Mouse (Mus musculus) spleen, adult 2 months (tissue): ENCODE measurements at regions not wholly inside any gene's neighbourhood (a gene's known extent, or its start where the extent isn't known, plus 50 kb on each side); places are given as distances from the start of the nearest gene placed in this dataset.

ENCODE experiments used
- DNase-seq, 2 experiments: peaks; one replicate each; pipeline versions ENCODE4 v3.0.0 to v3.0.0-alpha.2; 2012 to 2021; ENCODE audit warnings: low spot score in 2 of 2, low read depth in 1 of 2
- H3K27ac ChIP-seq: fragments of 200-500 bp; 2 replicates; pipeline ENCODE4 v1.5.1; 2012; ENCODE audit warnings: low read length, inconsistent platforms; ENCODE audit not compliant: insufficient read depth
- H3K27me3 ChIP-seq: fragments of 200-500 bp; 2 replicates; pipeline ENCODE4 v1.6.1; 2012; ENCODE audit warnings: mild to moderate bottlenecking, moderate library complexity, low read length, inconsistent platforms; ENCODE audit not compliant: control insufficient read depth, insufficient read depth
- H3K36me3 ChIP-seq: fragments of 200-500 bp; 2 replicates; pipeline ENCODE4 v1.6.1; 2012; ENCODE audit warnings: mild to moderate bottlenecking, low read length, inconsistent platforms; ENCODE audit not compliant: control insufficient read depth, insufficient read depth
- H3K4me1 ChIP-seq: fragments of 200-500 bp; 2 replicates; pipeline ENCODE4 v1.6.1; 2011; ENCODE audit warnings: inconsistent platforms; ENCODE audit not compliant: control insufficient read depth, insufficient read depth, insufficient read length
- H3K4me3 ChIP-seq: fragments of 200-500 bp; 2 replicates; pipeline ENCODE4 v1.5.1; 2011; ENCODE audit warnings: mild to moderate bottlenecking, inconsistent platforms; ENCODE audit not compliant: insufficient read depth, insufficient read length; ENCODE audit errors: extremely low read depth
- CTCF ChIP-seq: fragments of 200-500 bp; IDR thresholded peaks from 2 replicates; pipeline ENCODE4 v1.5.1; 2011; ENCODE audit warnings: mild to moderate bottlenecking, inconsistent platforms; ENCODE audit not compliant: insufficient read depth, insufficient read length, insufficient replicate concordance; ENCODE audit errors: extremely low read depth
- POLR2A ChIP-seq: fragments of 200-500 bp; IDR thresholded peaks from 2 replicates; pipeline ENCODE4 v1.6.1; 2011; ENCODE audit warnings: low read depth, low read length, inconsistent platforms
- WGBS: fragments of 180-500 bp; shearing (Covaris S2); methylation state at CpG from one replicate; pipeline ENCODE4 v1.1.7; 2018; 5-methylcytosine and 5-hydroxymethylcytosine counted together

- WGBS: 86% methylated on average over 13 of the region's 13 CpGs
- no peaks in the 10 kb centered on the region for H3K36me3 ChIP-seq
- H3K27me3 ChIP-seq: no peaks in the 10 kb centered on the region
- no peak overlapping the region for H3K27ac ChIP-seq
- DNase-seq: no peak
- H3K4me1 ChIP-seq: peaks cover 4% of the 10 kb centered on the region; the same call in 1 of the 2 replicates
- no peak for TF ChIP-seq CTCF
- no peak for TF ChIP-seq POLR2A
- no peak overlapping the region for H3K4me3 ChIP-seq
Measured at GRCm38 (mm10) chr17:44352142-44352541, 163.8 kb downstream of the Clic5 start.

GRCm38 (mm10) chr17:44363111-44363510 lies 174.7 kb downstream of the Clic5 start:
- Histone ChIP-seq H3K36me3 (no peaks in the 10 kb centered on the region), H3K27me3 (no peaks in the 10 kb centered on the region), H3K4me1 (no peaks in the 10 kb centered on the region; the same call in 1 of the 2 replicates), H3K4me3 (no peak overlapping the region), H3K27ac (no peak overlapping the region)
- 89% methylated on average over 4 of the region's 4 CpGs for WGBS
- TF ChIP-seq POLR2A: no peak
- TF ChIP-seq CTCF: no peak
- DNase-seq: no peak

GRCm38 (mm10) chr17:44364494-44364893 lies 176.1 kb downstream of the Clic5 start:
- DNase-seq: no peak
- H3K36me3 ChIP-seq: no peaks in the 10 kb centered on the region
- no peak overlapping the region for H3K4me3 ChIP-seq
- WGBS: 44% methylated on average over 6 of the region's 6 CpGs
- TF ChIP-seq CTCF (no peak), POLR2A (no peak)
- H3K27ac ChIP-seq: no peak overlapping the region
- no peaks in the 10 kb centered on the region; the same call in 1 of the 2 replicates for H3K4me1 ChIP-seq
- H3K27me3 ChIP-seq: no peaks in the 10 kb centered on the region

GRCm38 (mm10) chr17:44366438-44366837 lies 178.1 kb downstream of the Clic5 start:
- Histone ChIP-seq H3K4me1 (no peaks in the 10 kb centered on the region; the same call in 1 of the 2 replicates), H3K4me3 (no peak overlapping the region), H3K36me3 (no peaks in the 10 kb centered on the region), H3K27ac (no peak overlapping the region), H3K27me3 (no peaks in the 10 kb centered on the region)
- no peak for DNase-seq
- 78% methylated on average over 8 of the region's 8 CpGs for WGBS
- TF ChIP-seq CTCF (no peak), POLR2A (no peak)

GRCm38 (mm10) chr17:44367561-44367960 lies 179.2 kb downstream of the Clic5 start:
- Histone ChIP-seq H3K27me3 (no peaks in the 10 kb centered on the region), H3K36me3 (no peaks in the 10 kb centered on the region), H3K4me3 (no peak overlapping the region), H3K27ac (no peak overlapping the region), H3K4me1 (no peaks in the 10 kb centered on the region; the same call in 1 of the 2 replicates)
- DNase-seq: no peak
- WGBS: 74% methylated on average over 5 of the region's 5 CpGs
- no peak for TF ChIP-seq CTCF
- TF ChIP-seq POLR2A: no peak

GRCm38 (mm10) chr17:44370966-44371465 lies 182.6 kb downstream of the Clic5 start:
- Histone ChIP-seq H3K27me3 (no peaks in the 10 kb centered on the region), H3K4me1 (no peaks in the 10 kb centered on the region), H3K36me3 (no peaks in the 10 kb centered on the region), H3K4me3 (no peak overlapping the region), H3K27ac (no peak overlapping the region)
- TF ChIP-seq CTCF (no peak), POLR2A (no peak)
- WGBS: 85% methylated on average over 3 of the region's 3 CpGs
- DNase-seq: no peak

GRCm38 (mm10) chr17:44371620-44372019 lies 183.2 kb downstream of the Clic5 start:
- TF ChIP-seq CTCF: no peak
- TF ChIP-seq POLR2A: no peak
- Histone ChIP-seq H3K27me3 (no peaks in the 10 kb centered on the region), H3K36me3 (no peaks in the 10 kb centered on the region), H3K4me1 (no peaks in the 10 kb centered on the region), H3K4me3 (no peak overlapping the region), H3K27ac (no peak overlapping the region)
- 78% methylated on average over 3 of the region's 3 CpGs for WGBS
- no peak for DNase-seq
